Mouse (Mus musculus) embryonic fibroblast, embryonic 13.5 days (primary cell): ENCODE data around the gene Fcho1.
A peak's percentile ranks its signal among the peaks of the same experiment; 100 is the strongest.

Experiments
- CTCF ChIP-seq: IDR thresholded peaks from 2 replicates; pipeline ENCODE4 v1.5.1; 2011; ENCODE audit warnings: mild to moderate bottlenecking, control low read depth, low read length, moderate library complexity, borderline replicate concordance; ENCODE audit not compliant: insufficient read depth
- POLR2A ChIP-seq: IDR thresholded peaks from 2 replicates; pipeline ENCODE4 v1.6.1; 2011; ENCODE audit warnings: low read depth, mild to moderate bottlenecking, control low read depth, low read length, moderate library complexity

GRCm38 (mm10) chr8:71676020-71676741 is 49.3 kb downstream of the Fcho1 start, which contains the start of gene Jak3:
- no peak for TF ChIP-seq CTCF
- TF ChIP-seq POLR2A = peak; percentile 75
